Mouse (Mus musculus): Measurements from ENCODE around the gene Mindy4. TPM values are rescaled to one million over a fixed set of nuclear protein-coding genes. Genes with fewer than 3 reads are reported as not detected.

Gene Mindy4
- polyA plus RNA-seq, 1 experiment from 2014 or later, result 2.1 TPM

DNA sequence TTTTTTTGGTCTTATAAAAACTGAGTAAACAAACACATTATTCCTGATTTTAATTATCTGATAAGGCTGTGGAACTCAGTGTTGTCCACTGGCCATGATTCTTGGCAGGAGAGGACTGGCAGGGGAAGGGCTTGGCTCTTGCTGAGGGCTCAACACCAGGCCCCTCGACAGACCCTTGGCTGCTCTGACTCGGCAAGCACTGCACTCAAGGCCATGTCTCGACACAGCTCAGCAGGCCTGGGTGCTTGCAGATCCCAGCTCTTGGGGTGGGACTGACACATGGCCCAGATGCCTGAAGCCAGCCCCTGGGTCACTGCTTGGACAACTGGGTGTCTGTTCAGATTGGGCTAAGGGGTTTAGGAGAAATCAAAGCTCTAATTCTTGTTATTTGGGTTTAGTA, 11.4 kb downstream of the Mindy4 start:
- H3K9ac ChIP-seq, result no peak overlapping the region
- H3K36me3 ChIP-seq, result no peaks in the 10 kb centered on the region
- no peaks in the 10 kb centered on the region for H3K9me3 ChIP-seq (replicated peaks)
- 43% methylated on average over 3 of the region's 3 CpGs for WGBS (ENCODE audit: insufficient replicate concordance)
- no peak overlapping the region for H3K27ac ChIP-seq
- H3K4me2 ChIP-seq, result no peak overlapping the region
- H3K4me3 ChIP-seq, result no peak overlapping the region
- ATAC-seq, result no peak
- no peaks in the 10 kb centered on the region; the same call in 1 of the 2 replicates for H3K4me1 ChIP-seq
- no peaks in the 10 kb centered on the region for H3K27me3 ChIP-seq (replicated peaks)

DNA sequence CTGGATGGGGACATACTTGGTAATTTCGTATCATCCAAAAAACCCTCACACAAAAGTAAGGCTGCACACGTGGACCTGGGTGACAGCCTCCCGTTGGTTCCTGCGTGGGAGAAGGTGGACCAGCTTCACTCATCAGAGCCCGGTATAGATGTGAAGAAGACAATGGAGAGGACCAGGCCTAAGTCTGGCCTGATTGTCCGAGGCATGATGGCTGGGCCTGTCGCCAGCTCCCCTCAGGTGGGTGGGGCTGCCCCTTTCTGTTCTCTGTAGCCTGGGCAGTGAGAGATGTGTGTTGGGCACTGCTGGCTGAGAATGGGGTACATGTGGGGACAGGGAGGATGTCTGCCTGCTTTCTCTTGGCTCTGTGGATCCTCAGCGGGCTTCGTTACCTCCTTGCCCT, 15.0 kb downstream of the Mindy4 start:
- no peak overlapping the region for H3K9ac ChIP-seq
- ATAC-seq, result no peak
- H3K27ac ChIP-seq, result no peak overlapping the region
- no peaks in the 10 kb centered on the region for H3K36me3 ChIP-seq
- no peaks in the 10 kb centered on the region for H3K9me3 ChIP-seq (replicated peaks)
- H3K4me2 ChIP-seq, result no peak overlapping the region
- no peaks in the 10 kb centered on the region for H3K27me3 ChIP-seq (replicated peaks)
- no peak overlapping the region for H3K4me3 ChIP-seq
- no peaks in the 10 kb centered on the region; the same call in 1 of the 2 replicates for H3K4me1 ChIP-seq
- 72% methylated on average over 9 of the region's 9 CpGs for WGBS (ENCODE audit: insufficient replicate concordance)

- no peaks in the 10 kb centered on the region for H3K36me3 ChIP-seq
- H3K27me3 ChIP-seq (replicated peaks), result no peaks in the 10 kb centered on the region
- H3K9ac ChIP-seq, result no peak overlapping the region
- 85% methylated on average over 8 of the region's 8 CpGs for WGBS (ENCODE audit: insufficient replicate concordance)
- no peak overlapping the region for H3K4me2 ChIP-seq
- ATAC-seq, result no peak
- no peak overlapping the region for H3K4me3 ChIP-seq
- H3K9me3 ChIP-seq (replicated peaks), result no peaks in the 10 kb centered on the region
- no peaks in the 10 kb centered on the region for H3K4me1 ChIP-seq
- H3K27ac ChIP-seq, result no peak overlapping the region
These were observed 20.8 kb downstream of the Mindy4 start for GRCm38 (mm10) chr6:55223986-55224385.

GRCm38 (mm10) chr6:55230048-55230447, 26.9 kb downstream of the Mindy4 start:
- H3K36me3 ChIP-seq, result no peaks in the 10 kb centered on the region
- H3K4me3 ChIP-seq, result no peak overlapping the region
- H3K9ac ChIP-seq, result no peak overlapping the region
- H3K4me1 ChIP-seq, result peaks cover 21% of the 10 kb centered on the region
- H3K9me3 ChIP-seq (replicated peaks), result no peaks in the 10 kb centered on the region
- H3K27me3 ChIP-seq (replicated peaks), result no peaks in the 10 kb centered on the region
- WGBS (ENCODE audit: insufficient replicate concordance), result 64% methylated on average over 8 of the region's 8 CpGs
- ATAC-seq, result no peak
- no peak overlapping the region for H3K27ac ChIP-seq
- no peak overlapping the region for H3K4me2 ChIP-seq

DNA sequence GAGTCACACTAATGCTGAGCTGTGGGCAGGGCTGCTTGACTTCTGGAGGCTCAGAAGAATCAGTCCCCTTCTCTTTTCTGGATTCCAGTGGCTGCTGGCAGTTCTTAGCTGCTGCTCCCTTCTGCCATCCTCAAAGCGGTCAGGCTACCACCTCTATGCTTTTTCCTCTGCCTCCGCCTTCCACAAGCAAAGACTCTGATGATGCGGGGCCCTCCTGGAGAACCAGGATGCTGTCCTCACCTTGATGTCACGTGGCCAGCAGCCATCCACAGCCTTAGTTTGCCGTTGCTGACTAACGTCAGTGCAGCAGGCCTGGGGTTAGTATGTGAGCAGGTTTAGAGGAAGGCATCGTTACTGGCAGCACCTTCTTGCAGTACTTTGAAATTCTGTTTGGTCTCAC, 28.9 kb downstream of the Mindy4 start:
- Histone ChIP-seq H3K36me3 (no peaks in the 10 kb centered on the region), H3K4me3 (no peak overlapping the region), H3K9ac (no peak overlapping the region), H3K27ac (no peak overlapping the region), H3K9me3 (replicated peaks) (no peaks in the 10 kb centered on the region), H3K4me1 (peaks cover 26% of the 10 kb centered on the region), H3K27me3 (replicated peaks) (no peaks in the 10 kb centered on the region), H3K4me2 (no peak overlapping the region)
- WGBS (ENCODE audit: insufficient replicate concordance), result 74% methylated on average over 7 of the region's 7 CpGs
- ATAC-seq, result no peak

DNA sequence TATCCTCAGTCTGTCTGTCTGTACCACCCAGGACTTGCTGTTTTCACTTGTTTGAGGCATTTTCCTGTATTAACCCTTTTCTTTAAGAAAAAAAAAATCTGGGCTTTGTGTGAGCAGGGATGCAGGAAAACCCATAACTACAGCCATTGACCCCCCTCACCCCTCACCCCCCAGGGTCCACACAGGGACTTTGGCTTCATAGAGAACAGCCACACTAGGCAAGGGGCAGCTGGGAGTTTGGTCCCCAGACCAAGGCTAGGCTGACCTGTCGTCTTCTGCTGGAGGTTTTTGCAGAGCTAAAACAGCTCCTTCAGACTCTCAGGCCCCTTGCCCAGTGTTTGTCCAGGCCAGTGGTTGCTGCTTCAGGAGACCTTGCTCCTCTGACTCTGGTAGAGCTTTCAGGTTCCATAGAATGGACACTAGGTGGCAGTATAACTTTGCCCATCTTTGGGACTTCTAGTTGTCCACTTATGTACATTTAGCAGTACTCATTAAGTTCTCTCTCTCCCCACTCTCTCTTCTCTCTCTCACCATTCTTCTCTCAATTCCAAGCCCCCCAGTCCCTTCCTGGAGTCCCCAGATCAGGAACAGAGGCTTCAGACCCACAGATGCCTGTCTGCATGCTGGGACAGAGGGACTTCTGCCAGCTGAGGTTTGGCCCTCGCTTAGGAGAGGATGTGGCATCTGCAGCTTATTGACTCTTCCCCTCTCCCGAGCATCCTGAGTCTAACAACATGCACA, 29.5 kb downstream of the Mindy4 start:
- peak; percentile 48; the same call in 1 of the 2 replicates for ATAC-seq
- Histone ChIP-seq H3K9ac (no peak overlapping the region), H3K9me3 (replicated peaks) (no peaks in the 10 kb centered on the region), H3K4me2 (no peak overlapping the region), H3K4me3 (no peak overlapping the region), H3K27ac (no peak overlapping the region), H3K36me3 (no peaks in the 10 kb centered on the region), H3K27me3 (replicated peaks) (no peaks in the 10 kb centered on the region), H3K4me1 (peaks cover 32% of the 10 kb centered on the region)
- 45% methylated on average over 3 of the region's 3 CpGs for WGBS (ENCODE audit: insufficient replicate concordance)

DNA sequence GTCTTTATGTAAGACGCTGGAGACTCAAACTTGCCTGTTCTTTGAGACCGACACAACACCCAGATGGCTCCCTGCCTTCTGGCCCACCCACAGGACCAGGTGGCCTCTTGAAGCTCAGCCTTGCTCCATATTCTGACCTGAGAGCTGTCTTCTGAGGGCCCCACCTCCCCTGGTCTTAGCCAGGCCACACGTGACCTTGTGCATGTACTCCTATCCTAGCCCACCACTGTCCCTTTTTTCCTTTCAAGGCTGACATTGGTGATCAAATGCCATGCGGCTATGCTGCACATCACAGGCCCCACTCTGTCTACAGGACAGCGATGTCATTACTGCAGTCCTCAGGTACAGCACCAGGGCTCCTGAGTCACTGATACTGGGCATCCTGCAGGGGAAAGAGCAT, 30.1 kb downstream of the Mindy4 start:
- H3K4me3 ChIP-seq, result no peak overlapping the region
- no peak overlapping the region for H3K9ac ChIP-seq
- H3K4me2 ChIP-seq, result no peak overlapping the region
- H3K4me1 ChIP-seq, result peaks cover 37% of the 10 kb centered on the region
- ATAC-seq, result 0 out of 2 replicates have a peak, but pooled peaks have one; percentile 29
- no peaks in the 10 kb centered on the region for H3K36me3 ChIP-seq
- WGBS (ENCODE audit: insufficient replicate concordance), result 82% methylated on average over 5 of the region's 5 CpGs
- no peak overlapping the region for H3K27ac ChIP-seq
- no peaks in the 10 kb centered on the region for H3K27me3 ChIP-seq (replicated peaks)
- H3K9me3 ChIP-seq (replicated peaks), result no peaks in the 10 kb centered on the region

GRCm38 (mm10) chr6:55234636-55235035, 31.5 kb downstream of the Mindy4 start:
- H3K4me3 ChIP-seq, result no peak overlapping the region
- H3K27me3 ChIP-seq (replicated peaks), result no peaks in the 10 kb centered on the region
- no peaks in the 10 kb centered on the region for H3K9me3 ChIP-seq (replicated peaks)
- peaks cover 37% of the 10 kb centered on the region for H3K4me1 ChIP-seq
- H3K4me2 ChIP-seq, result no peak overlapping the region
- ATAC-seq, result peak; percentile 62
- no peak overlapping the region for H3K9ac ChIP-seq
- H3K36me3 ChIP-seq, result no peaks in the 10 kb centered on the region
- H3K27ac ChIP-seq, result no peak overlapping the region
- WGBS (ENCODE audit: insufficient replicate concordance), result 53% methylated on average over 6 of the region's 6 CpGs

DNA sequence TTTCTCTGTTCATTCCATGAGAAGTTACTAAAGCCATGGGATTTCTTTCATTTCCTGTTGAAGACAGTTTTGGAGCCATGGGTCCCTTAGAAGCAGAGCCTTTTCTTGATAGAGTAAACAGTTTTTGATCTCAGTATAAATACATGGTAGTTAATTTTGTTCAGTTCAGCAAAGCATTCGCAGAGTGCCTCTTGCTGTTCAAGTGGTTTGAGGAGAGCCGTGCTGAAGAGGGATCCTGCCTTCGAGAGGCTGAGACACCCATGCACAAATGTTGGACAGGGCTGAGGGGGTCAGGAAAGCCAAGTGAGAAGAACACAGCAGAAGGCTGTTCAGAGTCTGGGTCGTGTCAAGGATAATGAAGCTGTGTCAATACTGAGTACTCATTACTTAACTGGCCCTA, 32.5 kb downstream of the Mindy4 start:
- Histone ChIP-seq H3K4me2 (no peak overlapping the region), H3K27me3 (replicated peaks) (no peaks in the 10 kb centered on the region), H3K4me3 (no peak overlapping the region), H3K36me3 (no peaks in the 10 kb centered on the region), H3K9me3 (replicated peaks) (no peaks in the 10 kb centered on the region), H3K4me1 (peaks cover 37% of the 10 kb centered on the region), H3K9ac (no peak overlapping the region), H3K27ac (no peak overlapping the region)
- 71% methylated on average over 4 of the region's 4 CpGs for WGBS (ENCODE audit: insufficient replicate concordance)
- ATAC-seq, result no peak

GRCm38 (mm10) chr6:55239931-55240330, 36.7 kb downstream of the Mindy4 start:
- WGBS (ENCODE audit: insufficient replicate concordance), result 72% methylated on average over 8 of the region's 8 CpGs
- H3K4me1 ChIP-seq, result peaks cover 25% of the 10 kb centered on the region
- H3K4me2 ChIP-seq, result no peak overlapping the region
- no peak for ATAC-seq
- no peak overlapping the region for H3K27ac ChIP-seq
- H3K4me3 ChIP-seq, result no peak overlapping the region
- no peaks in the 10 kb centered on the region for H3K36me3 ChIP-seq
- H3K9ac ChIP-seq, result no peak overlapping the region
- no peaks in the 10 kb centered on the region for H3K27me3 ChIP-seq (replicated peaks)
- H3K9me3 ChIP-seq (replicated peaks), result no peaks in the 10 kb centered on the region

- H3K27me3 ChIP-seq (replicated peaks), result no peaks in the 10 kb centered on the region
- 71% methylated on average over 9 of the region's 9 CpGs for WGBS (ENCODE audit: insufficient replicate concordance)
- no peak overlapping the region for H3K27ac ChIP-seq
- H3K4me1 ChIP-seq, result peaks cover 20% of the 10 kb centered on the region
- no peak overlapping the region for H3K4me2 ChIP-seq
- ATAC-seq, result no peak
- H3K36me3 ChIP-seq, result no peaks in the 10 kb centered on the region
- no peak overlapping the region for H3K9ac ChIP-seq
- no peak overlapping the region for H3K4me3 ChIP-seq
- no peaks in the 10 kb centered on the region for H3K9me3 ChIP-seq (replicated peaks)
These were observed 37.5 kb downstream of the Mindy4 start for GRCm38 (mm10) chr6:55240591-55241260.

GRCm38 (mm10) chr6:55241479-55241878, 38.3 kb downstream of the Mindy4 start:
- Histone ChIP-seq H3K27ac (no peak overlapping the region), H3K9me3 (replicated peaks) (no peaks in the 10 kb centered on the region), H3K4me3 (no peak overlapping the region), H3K4me1 (peaks cover 20% of the 10 kb centered on the region), H3K36me3 (no peaks in the 10 kb centered on the region), H3K27me3 (replicated peaks) (no peaks in the 10 kb centered on the region), H3K9ac (no peak overlapping the region), H3K4me2 (no peak overlapping the region)
- 38% methylated on average over 5 of the region's 5 CpGs for WGBS (ENCODE audit: insufficient replicate concordance)
- no peak for ATAC-seq
